Mouse (Mus musculus) thymus, adult 2 months (tissue): ENCODE measurements at regions not wholly inside any gene's neighbourhood (a gene's known extent, or its start where the extent isn't known, plus 50 kb on each side); places are given as distances from the start of the nearest gene placed in this dataset.
"Not testable (repeated sequence)": the region's sequence is repeated elsewhere in the genome, so short reads cannot be mapped to it uniquely, and the experiment has no call there.

Experiments used
- DNase-seq: peaks from one replicate; pipeline ENCODE4 v3.0.0; 2021
- H3K27ac ChIP-seq: fragments of 200-500 bp; 2 replicates; pipeline ENCODE4 v1.5.1; 2012; ENCODE audit warnings: low read length, control low read depth; ENCODE audit not compliant: control insufficient read depth, insufficient read depth
- H3K27me3 ChIP-seq: fragments of 200-500 bp; 2 replicates; pipeline ENCODE4 v1.6.1; 2012; ENCODE audit warnings: mild to moderate bottlenecking, low read length, moderate library complexity, mixed read lengths; ENCODE audit not compliant: control insufficient read depth, insufficient read depth
- H3K36me3 ChIP-seq: fragments of 200-500 bp; 2 replicates; pipeline ENCODE4 v1.6.1; 2012; ENCODE audit warnings: mild to moderate bottlenecking, low read length, moderate library complexity; ENCODE audit not compliant: control insufficient read depth, insufficient read depth
- H3K4me1 ChIP-seq: fragments of 200-500 bp; replicated peaks from 2 replicates; pipeline ENCODE4 v1.6.1; 2012; ENCODE audit warnings: low read length; ENCODE audit not compliant: control insufficient read depth, insufficient read depth
- H3K4me3 ChIP-seq: fragments of 200-500 bp; 2 replicates; pipeline ENCODE4 v1.5.1; 2012; ENCODE audit warnings: mild to moderate bottlenecking, low read length, control low read depth, moderate library complexity; ENCODE audit not compliant: control insufficient read depth, insufficient read depth
- CTCF ChIP-seq: fragments of 200-500 bp; IDR thresholded peaks from 2 replicates; pipeline ENCODE4 v1.5.1; 2012; ENCODE audit warnings: mild to moderate bottlenecking, control low read depth, low read length, moderate library complexity, borderline replicate concordance; ENCODE audit not compliant: control insufficient read depth, poor library complexity, insufficient read depth; ENCODE audit errors: extremely low read depth
- POLR2A ChIP-seq: fragments of 200-500 bp; IDR thresholded peaks from 2 replicates; pipeline ENCODE4 v1.6.1; 2012; ENCODE audit warnings: mild to moderate bottlenecking, low read length, control low read depth, moderate library complexity; ENCODE audit not compliant: control insufficient read depth, poor library complexity, insufficient read depth; ENCODE audit errors: extremely low read depth
- WGBS: fragments of 180-500 bp; shearing (Covaris S2); methylation state at CpG from one replicate; pipeline ENCODE4 v1.1.7; 2018; 5-methylcytosine and 5-hydroxymethylcytosine counted together

DNA sequence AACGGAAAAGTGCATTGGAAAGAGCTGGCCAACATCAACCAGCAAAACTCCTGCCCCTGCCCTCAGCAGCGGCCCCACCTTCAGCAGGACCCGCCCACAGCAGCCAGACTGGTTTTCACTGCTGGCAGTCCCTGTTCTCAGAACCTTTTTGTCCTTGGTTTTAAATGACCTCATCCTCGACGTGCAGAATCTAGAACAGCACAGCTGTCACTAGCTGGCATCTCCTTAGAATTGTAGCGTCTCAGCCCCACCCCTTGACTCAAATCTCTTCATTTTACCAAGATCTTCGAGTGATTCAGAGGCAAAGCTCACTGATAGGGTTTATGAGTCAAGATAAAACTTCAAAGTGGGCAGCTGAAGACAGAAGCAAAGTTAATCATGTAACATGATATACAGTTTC, 57.8 kb upstream of the Akap13 start:
- Histone ChIP-seq H3K4me1 (peaks cover 4% of the 10 kb centered on the region; the same call in 1 of the 2 replicates), H3K27ac (no peak overlapping the region), H3K36me3 (no peaks in the 10 kb centered on the region), H3K4me3 (no peak overlapping the region), H3K27me3 (no peaks in the 10 kb centered on the region)
- no peak for DNase-seq
- WGBS = 44% methylated on average over 7 of the region's 7 CpGs
- TF ChIP-seq CTCF (no peak), POLR2A (no peak)

DNA sequence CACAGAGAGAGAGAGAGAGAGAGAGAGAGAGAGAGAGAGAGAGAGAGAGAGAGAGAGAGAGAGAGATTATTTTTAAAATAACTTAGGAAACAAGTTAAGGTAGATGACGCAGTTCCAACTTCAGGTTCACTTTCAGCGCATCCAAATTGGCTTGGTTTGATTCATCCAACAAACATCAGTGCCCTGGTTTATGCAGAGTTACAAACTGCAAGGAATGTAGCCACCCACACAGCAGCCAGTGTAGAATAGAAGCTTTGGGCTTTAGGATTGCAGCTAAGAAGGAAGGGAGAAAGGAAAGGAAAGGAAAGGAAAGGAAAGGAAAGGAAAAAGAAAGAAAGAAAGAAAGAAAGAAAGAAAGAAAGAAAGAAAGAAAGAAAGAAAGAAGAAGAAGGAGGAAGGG, 56.9 kb upstream of the Akap13 start:
- H3K27me3 ChIP-seq, H3K4me3 ChIP-seq, H3K27ac ChIP-seq, H3K36me3 ChIP-seq, H3K4me1 ChIP-seq, DNase-seq: not testable (repeated sequence)
- WGBS = 97% methylated on average over 2 of the region's 2 CpGs

DNA sequence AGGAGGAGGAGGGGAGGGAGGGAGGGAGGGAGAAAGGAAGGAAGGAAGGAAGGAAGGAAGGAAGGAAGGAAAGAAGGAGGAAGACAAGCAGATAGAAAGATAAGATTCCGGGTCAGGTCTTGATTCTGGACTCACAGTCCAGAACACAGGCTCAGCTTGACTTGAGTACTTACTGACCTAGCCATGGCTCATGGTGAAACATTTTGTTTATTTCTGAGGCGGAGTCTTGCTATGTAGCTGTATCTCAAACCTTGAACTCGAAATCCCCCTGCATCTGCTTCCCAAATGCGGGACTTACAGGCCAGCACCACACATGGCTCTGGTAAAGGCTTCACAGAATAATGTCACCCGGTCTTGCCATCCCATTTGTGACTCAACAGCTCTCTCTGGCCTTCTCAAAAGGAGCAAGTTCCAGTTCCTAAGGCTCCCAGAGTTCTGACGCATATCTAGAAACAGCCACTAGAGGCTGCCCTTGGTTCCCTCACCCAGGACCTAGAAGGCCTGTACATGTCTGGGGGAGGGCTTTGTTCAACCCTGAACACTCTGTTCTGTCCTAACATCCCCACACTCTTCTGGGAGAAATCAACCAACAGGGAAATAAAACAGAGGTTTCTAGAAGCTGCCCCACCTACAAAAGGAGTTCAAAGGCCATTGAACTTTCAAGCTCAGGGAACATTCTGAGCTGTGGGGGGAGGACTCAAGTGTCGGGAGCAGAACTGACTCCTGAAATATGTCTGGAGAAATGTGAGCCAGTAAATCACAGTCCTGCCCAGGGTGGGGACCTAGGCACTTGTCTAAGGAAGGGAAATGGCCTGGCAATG, 56.2 kb upstream of the Akap13 start:
- H3K27me3 ChIP-seq = no peaks in the 10 kb centered on the region
- H3K4me1 ChIP-seq = peaks cover 4% of the 10 kb centered on the region; the same call in 1 of the 2 replicates
- 53% methylated on average over 7 of the region's 7 CpGs for WGBS
- TF ChIP-seq CTCF = no peak
- TF ChIP-seq POLR2A = no peak
- DNase-seq = peak; percentile 57
- H3K27ac ChIP-seq = no peak overlapping the region
- H3K4me3 ChIP-seq = no peak overlapping the region
- no peaks in the 10 kb centered on the region for H3K36me3 ChIP-seq

DNA sequence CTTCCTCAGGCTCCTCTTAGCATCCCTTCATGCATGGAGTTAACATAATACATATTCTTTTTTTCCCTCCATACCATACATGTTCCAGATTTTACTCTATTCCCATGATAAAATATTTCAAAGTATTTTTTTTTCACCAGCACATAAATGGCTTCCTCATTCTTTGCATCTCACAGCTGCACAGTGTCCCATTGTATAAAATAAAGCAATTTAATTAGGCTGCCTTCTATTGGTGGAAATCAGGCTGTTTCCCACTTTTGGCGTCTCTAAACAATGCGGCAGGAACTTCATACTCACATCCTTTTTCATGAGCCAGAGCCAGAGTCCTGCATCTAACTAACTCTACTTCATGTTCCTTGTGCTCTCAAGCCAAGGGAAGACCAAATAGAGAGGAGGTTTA, 54.9 kb upstream of the Akap13 start:
- H3K4me3 ChIP-seq = no peak overlapping the region
- WGBS = 93% methylated on average over 2 of the region's 2 CpGs
- DNase-seq = no peak
- H3K36me3 ChIP-seq = no peaks in the 10 kb centered on the region
- no peaks in the 10 kb centered on the region for H3K27me3 ChIP-seq
- no peak for TF ChIP-seq POLR2A
- TF ChIP-seq CTCF = no peak
- no peak overlapping the region for H3K27ac ChIP-seq
- peaks cover 4% of the 10 kb centered on the region; the same call in 1 of the 2 replicates for H3K4me1 ChIP-seq

GRCm38 (mm10) chr7:75404955-75405354, 50.4 kb upstream of the Akap13 start:
- Histone ChIP-seq H3K27ac (no peak overlapping the region), H3K27me3 (no peaks in the 10 kb centered on the region), H3K4me3 (no peak overlapping the region), H3K36me3 (no peaks in the 10 kb centered on the region), H3K4me1 (no peaks in the 10 kb centered on the region)
- DNase-seq = no peak
- TF ChIP-seq POLR2A (no peak), CTCF (no peak)
- WGBS = 96% methylated on average over 3 of the region's 3 CpGs
